Comparison of ENCODE assay signal across 10 mouse cellular contexts in the genomic region with DNA sequence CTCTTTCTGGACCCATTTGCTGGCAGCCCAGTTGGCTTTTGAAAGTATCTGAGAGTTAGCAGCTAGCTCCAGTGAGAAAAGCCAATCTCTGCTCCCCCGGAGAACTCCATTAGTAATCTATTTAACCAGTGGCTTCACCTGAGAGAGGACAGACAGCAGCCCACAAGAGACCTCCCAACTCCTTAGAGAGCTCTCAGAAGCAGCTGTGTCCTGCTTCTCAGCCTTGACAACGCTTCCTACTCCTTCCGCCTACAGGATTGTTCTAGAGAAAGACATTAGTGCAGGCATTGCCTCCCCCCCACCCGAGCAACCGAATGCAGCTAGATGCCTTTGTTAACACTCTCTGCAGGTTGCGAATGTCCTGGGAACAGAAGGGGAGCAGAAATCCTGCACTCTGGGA. TPM values are rescaled to one million over a fixed set of nuclear protein-coding genes. Genes with fewer than 3 reads are reported as not detected.
DNase-seq lines count a peak whose midpoint lies in the region; ATAC-seq and TF ChIP-seq lines count a peak whose summit lies in the region.
"Had no signal": no experiment of that assay in that cellular context is flagged by ENCODE, and none has a peak within 500 bp of the region (broad histone marks: within the 10 kb centered on the region; RNA-seq: fewer than 3 reads in every experiment).

No protein-coding gene starts in this region.

- H3K9me3 ChIP-seq in heart, embryonic 11.5 days (replicated peaks; ENCODE audit: control insufficient read depth, low read length): no peaks in the 10 kb centered on the region
- H3K9me3 ChIP-seq in heart, embryonic 15.5 days (replicated peaks): no peaks in the 10 kb centered on the region
- H3K9me3 ChIP-seq in intestine, postnatal 0 days (ENCODE audit: control insufficient read depth): no peaks in the 10 kb centered on the region
- no peaks in the 10 kb centered on the region for H3K9me3 ChIP-seq in lung, postnatal 0 days (ENCODE audit: low read length)

- DNase-seq in heart, postnatal 36 days: no peak
- peak; percentile 26 for DNase-seq in ES-CJ7 (ENCODE audit: low read depth, low spot score)
- DNase-seq in left cerebral cortex, adult 18-20 months (ENCODE audit: low spot score in 2 of 2): peak; percentile 45 to 64
- no peak for DNase-seq in lung, postnatal 0 days (ENCODE audit: low spot score)
- DNase-seq: adrenal gland, adult 8-10 months had no signal

- no peaks in the 10 kb centered on the region for H3K36me3 ChIP-seq in heart, embryonic 11.5 days (ENCODE audit: control insufficient read depth, insufficient read depth, low read length)
- H3K36me3 ChIP-seq in heart, embryonic 15.5 days: no peaks in the 10 kb centered on the region
- no peaks in the 10 kb centered on the region for H3K36me3 ChIP-seq in intestine, postnatal 0 days (ENCODE audit: control insufficient read depth, insufficient read depth)
- no peaks in the 10 kb centered on the region for H3K36me3 ChIP-seq in lung, postnatal 0 days (ENCODE audit: insufficient read depth, low read length)

- TF ChIP-seq CTCF in intestine, postnatal 0 days (IDR thresholded peaks at IDR 0.05; ENCODE audit: low read depth): no peak
- no peak for TF ChIP-seq CTCF in lung, postnatal 0 days (IDR thresholded peaks at IDR 0.05)

- no peak for ATAC-seq in heart, embryonic 11.5 days (replicated peaks; ENCODE audit: insufficient number of reproducible peaks, low FRiP score, low TSS enrichment)
- ATAC-seq in heart, embryonic 15.5 days (replicated peaks; ENCODE audit: insufficient number of reproducible peaks, insufficient read depth, low FRiP score, low read depth): no peak
- ATAC-seq in intestine, postnatal 0 days: no peak
- no peak for ATAC-seq in activated CD4-positive, CD25-positive, alpha-beta regulatory T cell, adult 4 months
- ATAC-seq in lung, postnatal 0 days: no peak

- TF ChIP-seq EP300 in lung, postnatal 0 days (IDR thresholded peaks at IDR 0.05): no peak

- H3K4me2 ChIP-seq in heart, embryonic 11.5 days: 0 out of 2 replicates have a peak overlapping the region, but pooled peaks have one; percentile 22
- H3K4me2 ChIP-seq in heart, embryonic 15.5 days: no peak overlapping the region; the same call in 1 of the 2 replicates
- no peak overlapping the region for H3K4me2 ChIP-seq in intestine, postnatal 0 days (replicated peaks; ENCODE audit: low read depth)
- H3K4me2 ChIP-seq in lung, postnatal 0 days (replicated peaks; ENCODE audit: low read depth, low read length): no peak overlapping the region

- 0 out of 2 replicates have a peak overlapping the region, but pooled peaks have one; percentile 54 for H3K9ac ChIP-seq in heart, embryonic 11.5 days (ENCODE audit: low read depth, low read length)
- peak overlapping the region; percentile 40; the same call in 1 of the 2 replicates for H3K9ac ChIP-seq in heart, embryonic 15.5 days
- no peak overlapping the region for H3K9ac ChIP-seq in intestine, postnatal 0 days (ENCODE audit: low read depth, low read length)
- H3K9ac ChIP-seq in lung, postnatal 0 days (replicated peaks; ENCODE audit: low read depth): no peak overlapping the region
- H3K9ac ChIP-seq: liver, embryonic 14.5 days had no signal

- peaks cover 19% of the 10 kb centered on the region for H3K4me1 ChIP-seq in heart, embryonic 11.5 days (ENCODE audit: control insufficient read depth, insufficient read depth, low read length)
- H3K4me1 ChIP-seq in heart, embryonic 15.5 days (replicated peaks): peaks cover 20% of the 10 kb centered on the region
- H3K4me1 ChIP-seq in intestine, postnatal 0 days (replicated peaks; ENCODE audit: control insufficient read depth, insufficient read depth, low read length): no peaks in the 10 kb centered on the region
- H3K4me1 ChIP-seq in lung, postnatal 0 days (ENCODE audit: insufficient read depth, low read depth, low read length): no peaks in the 10 kb centered on the region

- intact Hi-C loops in heart, postnatal 36 days (cut with DNase I): no loop called here

- 11% methylated on average over 6 of the region's 6 CpGs for WGBS in heart, embryonic 11.5 days (ENCODE audit: insufficient replicate concordance)
- 15% methylated on average over 6 of the region's 6 CpGs for WGBS in heart, embryonic 15.5 days
- 28% methylated on average over 6 of the region's 6 CpGs for WGBS in intestine, postnatal 0 days
- WGBS in lung, postnatal 0 days: 19% methylated on average over 6 of the region's 6 CpGs

- H3K27ac ChIP-seq in heart, embryonic 11.5 days (ENCODE audit: low read depth, low read length): 0 out of 2 replicates have a peak overlapping the region, but pooled peaks have one; percentile 37
- peak overlapping the region; percentile 48 for H3K27ac ChIP-seq in heart, embryonic 15.5 days
- H3K27ac ChIP-seq in intestine, postnatal 0 days (ENCODE audit: low read depth, low read length): no peak overlapping the region
- no peak overlapping the region for H3K27ac ChIP-seq in lung, postnatal 0 days (ENCODE audit: low read length)
- H3K27ac ChIP-seq: liver, embryonic 14.5 days had no signal

- H3K4me3 ChIP-seq in heart, embryonic 11.5 days (ENCODE audit: low read depth, low read length): no peak overlapping the region
- H3K4me3 ChIP-seq in heart, embryonic 15.5 days: no peak overlapping the region
- no peak overlapping the region for H3K4me3 ChIP-seq in intestine, postnatal 0 days (ENCODE audit: low read depth, low read length)
- H3K4me3 ChIP-seq in lung, postnatal 0 days (ENCODE audit: low read depth, low read length): no peak overlapping the region

- H3K27me3 ChIP-seq in heart, embryonic 11.5 days (ENCODE audit: control insufficient read depth, insufficient read depth, low read length): no peaks in the 10 kb centered on the region
- H3K27me3 ChIP-seq in heart, embryonic 15.5 days: no peaks in the 10 kb centered on the region
- no peaks in the 10 kb centered on the region for H3K27me3 ChIP-seq in intestine, postnatal 0 days (replicated peaks; ENCODE audit: control insufficient read depth, insufficient read depth, low read length)
- no peaks in the 10 kb centered on the region for H3K27me3 ChIP-seq in lung, postnatal 0 days (replicated peaks; ENCODE audit: insufficient read depth, low read length)

RNA-seq across cellular contexts. Expression of gene Ryr2, which starts 59.6 kb away (rescaled TPM):
- 35.6 and 46.7 TPM in 2 replicates for polyA plus RNA-seq in heart, embryonic 11.5 days (2014; fragmentation: Nextera tagmentation; extraction: Ambion mirVana)
- total RNA-seq in heart, postnatal 36 days (2021): 1,000 to 10,000 TPM in 1 of 2 experiments, 100 to 1,000 TPM in 1; 988 to 1,013 TPM
- polyA plus RNA-seq in heart, embryonic 15.5 days (2015; fragmentation: Nextera tagmentation; extraction: Ambion mirVana): 27.3 and 30.0 TPM in 2 replicates
- 100 to 1,000 TPM; 150 to 159 TPM for total RNA-seq in left cerebral cortex, adult 18-20 months (2021)
- polyA plus RNA-seq in intestine, postnatal 0 days (2015; fragmentation: Nextera tagmentation; extraction: Ambion mirVana): 0.68 and 0.74 TPM in 2 replicates
- polyA plus RNA-seq in activated CD4-positive, CD25-positive, alpha-beta regulatory T cell, adult 4 months (2017; shearing (Covaris generic)): not detected
- 0.78 and 1.0 TPM in 2 replicates for polyA plus RNA-seq in lung, postnatal 0 days (2015; fragmentation: Nextera tagmentation; extraction: Ambion mirVana)

Comparison
In these comparisons a context has a peak if more than half of its experiments do, and no peak if none do; other contexts are left out.
1. H3K27ac ChIP-seq: peak in heart, embryonic 11.5 days (single experiment) and heart, embryonic 15.5 days (single experiment); none in intestine, postnatal 0 days (single experiment) and lung, postnatal 0 days (single experiment).
2. H3K9ac ChIP-seq: peak in heart, embryonic 11.5 days (single experiment) and heart, embryonic 15.5 days (single experiment); none in intestine, postnatal 0 days (single experiment) and lung, postnatal 0 days (single experiment).
3. DNase-seq: peak in ES-CJ7 (single experiment) and left cerebral cortex, adult 18-20 months (2 of 2); none in heart, postnatal 36 days (0 of 2) and lung, postnatal 0 days (single experiment).
4. RNA of gene Ryr2, which starts 59.6 kb away (polyA plus RNA-seq): 35.6 to 46.7 TPM in heart, embryonic 11.5 days and 27.3 to 30.0 TPM in heart, embryonic 15.5 days; 0.78 to 1.0 TPM in lung, postnatal 0 days, 0.68 to 0.74 TPM in intestine, postnatal 0 days and not detected in activated CD4-positive, CD25-positive, alpha-beta regulatory T cell, adult 4 months; every median in the first group is over 10 times any median in the second.